ENCODE assay signal across 16 mouse cellular contexts in genomic region chr14:31079313-31080028, GRCm38 (mm10). TPM values are rescaled to one million over a fixed set of nuclear protein-coding genes. Genes with fewer than 3 reads are reported as not detected.
DNase-seq lines count a peak whose midpoint lies in the region; ATAC-seq and TF ChIP-seq lines count a peak whose summit lies in the region.
"Had no signal": no experiment of that assay in that cellular context is flagged by ENCODE, and none has a peak within 500 bp of the region (broad histone marks: within the 10 kb centered on the region; RNA-seq: fewer than 3 reads in every experiment).

No protein-coding gene starts in this region.

- H3K27me3 ChIP-seq in kidney, adult 2 months (replicated peaks; ENCODE audit: control insufficient read depth, insufficient read depth, low read length), result no peaks in the 10 kb centered on the region
- no peaks in the 10 kb centered on the region for H3K27me3 ChIP-seq in kidney, embryonic 16.5 days (ENCODE audit: insufficient read depth, low read length)
- no peaks in the 10 kb centered on the region for H3K27me3 ChIP-seq in liver, embryonic 15.5 days
- H3K27me3 ChIP-seq: CH12.LX; hindbrain, embryonic 15.5 days; midbrain, embryonic 13.5 days had no signal

- 64% methylated on average over 3 of the region's 3 CpGs for WGBS in kidney, adult 2 months
- 94% methylated on average over 3 of the region's 3 CpGs for WGBS in kidney, embryonic 16.5 days
- WGBS in liver, embryonic 15.5 days (ENCODE audit: insufficient replicate concordance), result 57% methylated on average over 3 of the region's 3 CpGs

- no peak overlapping the region for H3K27ac ChIP-seq in kidney, adult 2 months (ENCODE audit: insufficient read depth, low read depth, low read length)
- no peak overlapping the region for H3K27ac ChIP-seq in kidney, embryonic 16.5 days (ENCODE audit: low read length)
- H3K27ac ChIP-seq in liver, embryonic 15.5 days (replicated peaks), result peak overlapping the region; percentile 68
- H3K27ac ChIP-seq: hindbrain, embryonic 15.5 days; midbrain, embryonic 13.5 days had no signal

- no peak for TF ChIP-seq POLR2A in kidney, adult 2 months (IDR thresholded peaks at IDR 0.05; ENCODE audit: low read depth, low read length)

- H3K36me3 ChIP-seq in kidney, adult 2 months (ENCODE audit: control insufficient read depth, insufficient read depth, low read length), result peaks cover 8% of the 10 kb centered on the region
- peaks cover 43% of the 10 kb centered on the region for H3K36me3 ChIP-seq in kidney, embryonic 16.5 days (ENCODE audit: insufficient read depth, low read length)
- peaks cover 72% of the 10 kb centered on the region for H3K36me3 ChIP-seq in liver, embryonic 15.5 days (replicated peaks)

- DNase-seq in kidney, adult 2 months, result peak; percentile 86
- DNase-seq in NIH3T3 (ENCODE audit: low read depth), result peak; percentile 47
- DNase-seq in c-Kit-positive CD71-positive TER-119-positive erythroid progenitor cells, embryonic 14.5 days (ENCODE audit: low spot score), result peak; percentile 45
- no peak for DNase-seq in left cerebral cortex, adult 11 months (ENCODE audit: low spot score)
- DNase-seq in layer of hippocampus, postnatal 36 days, result no peak
- DNase-seq in thymus, postnatal 14 days, result no peak
- DNase-seq: cerebellum, adult 9-10 months; lung, adult 2 months; lung, postnatal 4 days; thymus, postnatal 4 days had no signal

- H3K4me2 ChIP-seq in kidney, embryonic 16.5 days (replicated peaks; ENCODE audit: low read depth, low read length), result no peak overlapping the region
- peak overlapping the region; percentile 45 for H3K4me2 ChIP-seq in liver, embryonic 15.5 days
- H3K4me2 ChIP-seq: hindbrain, embryonic 15.5 days; midbrain, embryonic 13.5 days had no signal

- ATAC-seq in kidney, embryonic 16.5 days (ENCODE audit: low FRiP score, low TSS enrichment), result no peak
- ATAC-seq in liver, embryonic 15.5 days (ENCODE audit: insufficient read depth), result peak; percentile 62
- ATAC-seq: intestine, postnatal 0 days; midbrain, embryonic 13.5 days had no signal

- TF ChIP-seq CTCF in kidney, adult 2 months (conservative IDR thresholded peaks at IDR 0.05; ENCODE audit: insufficient read depth, insufficient read length, low read depth, low read length), result no peak

- no peak overlapping the region for H3K4me3 ChIP-seq in kidney, adult 2 months (ENCODE audit: insufficient read depth, low read depth, low read length)
- no peak overlapping the region for H3K4me3 ChIP-seq in kidney, embryonic 16.5 days (ENCODE audit: low read length)
- 0 out of 2 replicates have a peak overlapping the region, but pooled peaks have one; percentile 3 for H3K4me3 ChIP-seq in liver, embryonic 15.5 days (replicated peaks)
- H3K4me3 ChIP-seq: hindbrain, embryonic 15.5 days; midbrain, embryonic 13.5 days had no signal

- no peak overlapping the region for H3K9ac ChIP-seq in kidney, embryonic 16.5 days (replicated peaks; ENCODE audit: low read length)
- H3K9ac ChIP-seq in liver, embryonic 15.5 days, result no peak overlapping the region
- H3K9ac ChIP-seq: hindbrain, embryonic 15.5 days; midbrain, embryonic 13.5 days had no signal

- 0 out of 2 replicates have a peak, but pooled peaks cover 3% of the 10 kb centered on the region for H3K9me3 ChIP-seq in kidney, embryonic 16.5 days (ENCODE audit: low read length)
- H3K9me3 ChIP-seq in liver, embryonic 15.5 days (replicated peaks), result no peaks in the 10 kb centered on the region
- H3K9me3 ChIP-seq: hindbrain, embryonic 15.5 days; midbrain, embryonic 13.5 days had no signal

- H3K4me1 ChIP-seq in kidney, adult 2 months (ENCODE audit: control insufficient read depth, insufficient read depth, low read length), result no peaks in the 10 kb centered on the region; the same call in 1 of the 2 replicates
- no peaks in the 10 kb centered on the region for H3K4me1 ChIP-seq in kidney, embryonic 16.5 days (ENCODE audit: insufficient read depth, low read length)
- peaks cover 25% of the 10 kb centered on the region for H3K4me1 ChIP-seq in liver, embryonic 15.5 days (replicated peaks)
- H3K4me1 ChIP-seq: hindbrain, embryonic 15.5 days; midbrain, embryonic 13.5 days had no signal

RNA-seq across cellular contexts. Expression of gene Smim4, which starts 49.3 kb away (rescaled TPM):
- polyA plus RNA-seq in kidney, adult 2 months (2012; rRNA removed), result 128 and 158 TPM in 2 replicates
- 105 and 109 TPM in 2 replicates for polyA plus RNA-seq in kidney, embryonic 16.5 days (2015; fragmentation: Nextera tagmentation; extraction: Ambion mirVana)
- 49.9 and 60.7 TPM in 2 replicates for polyA plus RNA-seq in liver, embryonic 15.5 days (2015; fragmentation: Nextera tagmentation; extraction: Ambion mirVana)
- 10 to 100 TPM; 24.6 to 27.7 TPM for total RNA-seq in layer of hippocampus, postnatal 36 days (2021)

RNA-seq across cellular contexts. Expression of gene Nt5dc2, which starts 51.4 kb away (rescaled TPM):
- polyA plus RNA-seq in kidney, adult 2 months (2012; rRNA removed), result 56.2 and 62.4 TPM in 2 replicates
- 350 and 354 TPM in 2 replicates for polyA plus RNA-seq in kidney, embryonic 16.5 days (2015; fragmentation: Nextera tagmentation; extraction: Ambion mirVana)
- polyA plus RNA-seq in liver, embryonic 15.5 days (2015; fragmentation: Nextera tagmentation; extraction: Ambion mirVana), result 167 and 213 TPM in 2 replicates
- total RNA-seq in layer of hippocampus, postnatal 36 days (2021), result 10 to 100 TPM; 12.4 to 13.6 TPM

Comparison
In these comparisons a context has a peak if more than half of its experiments do, and no peak if none do; other contexts are left out.
1. DNase-seq: peak in kidney, adult 2 months (single experiment), NIH3T3 (single experiment) and c-Kit-positive CD71-positive TER-119-positive erythroid progenitor cells, embryonic 14.5 days (single experiment); none in left cerebral cortex, adult 11 months (single experiment), layer of hippocampus, postnatal 36 days (0 of 2) and thymus, postnatal 14 days (single experiment).